Mouse (Mus musculus): ENCODE data around the gene Scarb2. TPM values are rescaled to one million over a fixed set of nuclear protein-coding genes. Genes with fewer than 3 reads are reported as not detected.

Gene Scarb2
- total and polyA plus RNA-seq, 3 experiments = 38.5 to 85.9 (median 76.7) TPM

- TF ChIP-seq CTCF (IDR thresholded peaks at IDR 0.05) = no peak
- no peak for TF ChIP-seq POLR2A (IDR thresholded peaks at IDR 0.05; ENCODE audit: insufficient read depth, low read depth, low read length)
- H3K4me1 ChIP-seq (ENCODE audit: control insufficient read depth, insufficient read depth, low read length) = no peaks in the 10 kb centered on the region; the same call in none of the 2 replicates
- DNase-seq = no peak
- H3K4me3 ChIP-seq = no peak overlapping the region
- no peaks in the 10 kb centered on the region for H3K27me3 ChIP-seq (ENCODE audit: control insufficient read depth, insufficient read depth, low read length)
- peaks cover 2% of the 10 kb centered on the region for H3K36me3 ChIP-seq (ENCODE audit: control insufficient read depth, insufficient read depth, low read length)
- intact Hi-C loops (cut with DNase I) = no loop called here
- H3K79me2 ChIP-seq (replicated peaks; ENCODE audit: control insufficient read depth, insufficient read depth, low read length) = peaks cover 3% of the 10 kb centered on the region; the same call in 1 of the 2 replicates
- no peak overlapping the region for H3K9ac ChIP-seq (ENCODE audit: low read depth, low read length)
- H3K27ac ChIP-seq = no peak overlapping the region
- 75% methylated on average over 10 of the region's 10 CpGs for WGBS
Measured at GRCm38 (mm10) chr5:92403562-92404399, 102.9 kb downstream of the Scarb2 start.

GRCm38 (mm10) chr5:92402816-92403215, 103.8 kb downstream of the Scarb2 start:
- Histone ChIP-seq H3K9ac (ENCODE audit: low read depth, low read length) (no peak overlapping the region), H3K27me3 (ENCODE audit: control insufficient read depth, insufficient read depth, low read length) (no peaks in the 10 kb centered on the region), H3K36me3 (ENCODE audit: control insufficient read depth, insufficient read depth, low read length) (peaks cover 7% of the 10 kb centered on the region), H3K27ac (no peak overlapping the region), H3K4me3 (no peak overlapping the region), H3K79me2 (replicated peaks; ENCODE audit: control insufficient read depth, insufficient read depth, low read length) (peaks cover 3% of the 10 kb centered on the region; the same call in 1 of the 2 replicates), H3K4me1 (ENCODE audit: control insufficient read depth, insufficient read depth, low read length) (peaks cover 2% of the 10 kb centered on the region)
- TF ChIP-seq POLR2A (IDR thresholded peaks at IDR 0.05; ENCODE audit: insufficient read depth, low read depth, low read length) (no peak), CTCF (IDR thresholded peaks at IDR 0.05) (no peak), EP300 (IDR thresholded peaks at IDR 0.05; ENCODE audit: insufficient read depth, low read depth, low read length) (no peak)
- DNase-seq = no peak
- intact Hi-C loops (cut with DNase I) = no loop called here
- WGBS = 60% methylated on average over 9 of the region's 9 CpGs

- TF ChIP-seq EP300 (IDR thresholded peaks at IDR 0.05; ENCODE audit: insufficient read depth, low read depth, low read length) (peak; percentile 97), POLR2A (IDR thresholded peaks at IDR 0.05; ENCODE audit: insufficient read depth, low read depth, low read length) (no peak), CTCF (IDR thresholded peaks at IDR 0.05) (peak; percentile 94)
- DNase-seq = peak; percentile 79 to 83
- Histone ChIP-seq H3K27ac (no peak overlapping the region), H3K79me2 (replicated peaks; ENCODE audit: control insufficient read depth, insufficient read depth, low read length) (peaks cover 3% of the 10 kb centered on the region; the same call in 1 of the 2 replicates), H3K9ac (ENCODE audit: low read depth, low read length) (no peak overlapping the region), H3K27me3 (ENCODE audit: control insufficient read depth, insufficient read depth, low read length) (no peaks in the 10 kb centered on the region), H3K4me1 (ENCODE audit: control insufficient read depth, insufficient read depth, low read length) (peaks cover 8% of the 10 kb centered on the region), H3K4me3 (no peak overlapping the region), H3K36me3 (ENCODE audit: control insufficient read depth, insufficient read depth, low read length) (peaks cover 15% of the 10 kb centered on the region)
- WGBS = 12% methylated on average over 5 of the region's 5 CpGs
- intact Hi-C loops (cut with DNase I) = loop anchor here (2.0 kb wide), 1 partner anchor 13 kb away; no protein-coding TSS in a partner anchor
Measured at GRCm38 (mm10) chr5:92398153-92398552, 108.5 kb downstream of the Scarb2 start.

- Histone ChIP-seq H3K9ac (ENCODE audit: low read depth, low read length) (no peak overlapping the region), H3K4me3 (no peak overlapping the region), H3K4me1 (ENCODE audit: control insufficient read depth, insufficient read depth, low read length) (peaks cover 10% of the 10 kb centered on the region), H3K27ac (no peak overlapping the region; the same call in 1 of the 2 replicates), H3K79me2 (replicated peaks; ENCODE audit: control insufficient read depth, insufficient read depth, low read length) (peaks cover 3% of the 10 kb centered on the region; the same call in 1 of the 2 replicates), H3K36me3 (ENCODE audit: control insufficient read depth, insufficient read depth, low read length) (peaks cover 18% of the 10 kb centered on the region), H3K27me3 (ENCODE audit: control insufficient read depth, insufficient read depth, low read length) (no peaks in the 10 kb centered on the region)
- intact Hi-C loops (cut with DNase I) = no loop called here
- no peak for TF ChIP-seq CTCF (IDR thresholded peaks at IDR 0.05)
- 0 out of 2 replicates have a peak, but pooled peaks have one; percentile 33 for TF ChIP-seq EP300 (IDR thresholded peaks at IDR 0.05; ENCODE audit: insufficient read depth, low read depth, low read length)
- DNase-seq = no peak
- 58% methylated on average over 6 of the region's 6 CpGs for WGBS
Measured at GRCm38 (mm10) chr5:92396476-92396875, 110.2 kb downstream of the Scarb2 start.

- no peak for DNase-seq
- intact Hi-C loops (cut with DNase I) = no loop called here
- H3K27me3 ChIP-seq (ENCODE audit: control insufficient read depth, insufficient read depth, low read length) = no peaks in the 10 kb centered on the region
- no peak overlapping the region for H3K27ac ChIP-seq
- peaks cover 10% of the 10 kb centered on the region for H3K4me1 ChIP-seq (ENCODE audit: control insufficient read depth, insufficient read depth, low read length)
- no peak for TF ChIP-seq POLR2A (IDR thresholded peaks at IDR 0.05; ENCODE audit: insufficient read depth, low read depth, low read length)
- no peak for TF ChIP-seq CTCF (IDR thresholded peaks at IDR 0.05)
- no peak for TF ChIP-seq EP300 (IDR thresholded peaks at IDR 0.05; ENCODE audit: insufficient read depth, low read depth, low read length)
- H3K9ac ChIP-seq (ENCODE audit: low read depth, low read length) = no peak overlapping the region
- 78% methylated on average over 3 of the region's 3 CpGs for WGBS
- H3K4me3 ChIP-seq = no peak overlapping the region
- H3K79me2 ChIP-seq (replicated peaks; ENCODE audit: control insufficient read depth, insufficient read depth, low read length) = peaks cover 1% of the 10 kb centered on the region; the same call in 1 of the 2 replicates
- H3K36me3 ChIP-seq (ENCODE audit: control insufficient read depth, insufficient read depth, low read length) = peaks cover 24% of the 10 kb centered on the region
Measured at GRCm38 (mm10) chr5:92395764-92396163, 110.9 kb downstream of the Scarb2 start.

- peaks cover 24% of the 10 kb centered on the region for H3K36me3 ChIP-seq (ENCODE audit: control insufficient read depth, insufficient read depth, low read length)
- WGBS = 33% methylated on average over 10 of the region's 10 CpGs
- peak overlapping the region; percentile 57 for H3K9ac ChIP-seq (ENCODE audit: low read depth, low read length)
- peaks cover 10% of the 10 kb centered on the region for H3K4me1 ChIP-seq (ENCODE audit: control insufficient read depth, insufficient read depth, low read length)
- no peaks in the 10 kb centered on the region for H3K27me3 ChIP-seq (ENCODE audit: control insufficient read depth, insufficient read depth, low read length)
- intact Hi-C loops (cut with DNase I) = no loop called here
- TF ChIP-seq EP300 (IDR thresholded peaks at IDR 0.05; ENCODE audit: insufficient read depth, low read depth, low read length) = no peak
- no peak for TF ChIP-seq CTCF (IDR thresholded peaks at IDR 0.05)
- TF ChIP-seq POLR2A (IDR thresholded peaks at IDR 0.05; ENCODE audit: insufficient read depth, low read depth, low read length) = no peak
- H3K4me3 ChIP-seq = no peak overlapping the region
- peak overlapping the region; percentile 3 for H3K27ac ChIP-seq
- H3K79me2 ChIP-seq (replicated peaks; ENCODE audit: control insufficient read depth, insufficient read depth, low read length) = no peaks in the 10 kb centered on the region
- no peak for DNase-seq
Measured at GRCm38 (mm10) chr5:92393863-92394262, 112.8 kb downstream of the Scarb2 start.
